Mouse (Mus musculus) adrenal gland, postnatal 25 days (tissue): ENCODE results near the gene Adm2. TPM values are rescaled to one million over a fixed set of nuclear protein-coding genes. Genes with fewer than 3 reads are reported as not detected.

Experiments
- DNase-seq: peaks from one replicate; pipeline ENCODE4 v3.0.0; 2021; ENCODE audit warnings: mixed read lengths
- microRNA-seq, 2 experiments: library from miRNA; unstranded; fragments of <30 nt; microRNA quantifications; one replicate each; pipeline ENCODE4 v1.2.0; 2021
- total RNA-seq: library from RNA; stranded (reverse); gene quantifications from 2 replicates; pipeline ENCODE4 v1.2.3, GENCODE M21; 2021

The Adm2 gene
- total RNA-seq, 1 experiment from 2014 or later: not detected

DNA sequence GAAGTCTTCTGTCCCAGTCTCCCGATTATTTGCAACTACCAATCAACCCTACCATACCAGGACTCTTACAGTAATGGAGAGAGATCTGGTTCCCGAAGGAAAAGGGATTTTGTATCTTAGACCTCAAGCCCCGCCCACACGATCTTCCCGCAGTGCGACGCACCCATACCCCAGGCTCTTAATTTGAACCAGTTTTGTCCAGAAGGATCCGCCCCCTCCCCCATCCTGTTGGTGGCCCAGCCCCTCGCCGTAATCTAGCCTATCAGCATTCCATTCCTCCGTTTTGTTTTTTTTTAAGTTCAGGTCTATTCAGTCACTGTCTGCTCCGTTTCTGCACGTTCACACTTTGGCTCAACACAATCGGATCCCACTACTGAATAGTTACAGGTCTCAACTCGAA is 33.9 kb downstream of the Adm2 start:
- DNase-seq: peak; percentile 73

DNA sequence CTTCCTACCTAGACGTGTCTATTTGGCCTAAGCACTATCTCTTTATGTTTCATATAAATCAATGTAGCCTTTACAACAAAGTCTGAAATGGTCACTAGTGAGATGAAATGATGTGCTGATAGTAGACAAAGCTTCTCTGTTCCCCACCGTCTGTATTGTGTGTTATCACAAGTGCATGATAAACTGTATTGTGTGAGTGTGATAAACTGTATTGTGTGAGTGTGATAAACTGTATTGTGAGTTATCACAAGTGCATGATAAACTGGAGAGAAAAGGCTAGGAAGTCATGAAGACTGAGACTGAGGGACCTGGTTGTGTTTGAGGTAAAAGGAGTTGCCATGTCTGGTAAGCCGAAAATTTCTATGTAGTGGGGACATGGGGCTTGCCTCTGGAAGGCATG is 36.3 kb downstream of the Adm2 start:
- DNase-seq: no peak

DNA sequence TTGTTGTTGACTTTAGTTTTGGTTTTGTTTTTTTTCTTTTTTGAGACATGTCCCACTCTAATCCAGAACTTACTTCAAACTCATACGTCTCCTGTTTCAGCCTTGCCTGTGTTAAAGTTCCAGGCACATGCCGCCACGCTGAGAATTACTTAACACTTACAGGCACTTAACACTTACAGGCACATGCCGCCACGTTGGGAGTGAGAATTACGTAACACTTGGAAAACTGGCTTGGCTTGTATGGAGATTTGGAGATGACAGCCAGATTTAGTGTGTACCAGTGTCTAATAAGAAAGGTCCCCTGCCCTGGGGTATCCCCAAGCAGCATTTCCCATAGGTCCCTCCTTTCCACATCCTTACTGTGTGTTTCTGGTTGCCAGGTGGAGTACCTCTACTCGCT is 40.5 kb downstream of the Adm2 start:
- no peak for DNase-seq

DNA sequence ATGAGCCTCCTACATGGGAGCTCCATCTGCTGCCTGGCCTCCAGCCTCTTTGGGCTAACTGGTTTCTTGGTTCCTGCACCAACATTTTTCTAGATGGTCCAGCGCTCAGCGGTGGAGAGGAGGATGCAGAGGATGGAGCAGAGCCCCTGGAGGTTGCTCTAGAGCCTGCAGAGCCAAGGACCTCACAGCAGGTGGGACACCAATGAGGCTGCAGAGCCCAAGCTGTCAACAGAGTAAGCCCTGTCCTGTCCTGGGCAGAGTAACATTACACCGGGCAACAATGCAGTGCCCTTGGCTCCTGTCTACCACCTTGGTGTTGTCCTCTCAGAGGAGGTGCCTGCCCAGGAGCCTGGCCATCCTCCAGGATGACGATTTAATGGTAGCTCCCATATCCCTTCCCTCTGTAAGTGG is 42.6 kb downstream of the Adm2 start:
- DNase-seq: no peak

DNA sequence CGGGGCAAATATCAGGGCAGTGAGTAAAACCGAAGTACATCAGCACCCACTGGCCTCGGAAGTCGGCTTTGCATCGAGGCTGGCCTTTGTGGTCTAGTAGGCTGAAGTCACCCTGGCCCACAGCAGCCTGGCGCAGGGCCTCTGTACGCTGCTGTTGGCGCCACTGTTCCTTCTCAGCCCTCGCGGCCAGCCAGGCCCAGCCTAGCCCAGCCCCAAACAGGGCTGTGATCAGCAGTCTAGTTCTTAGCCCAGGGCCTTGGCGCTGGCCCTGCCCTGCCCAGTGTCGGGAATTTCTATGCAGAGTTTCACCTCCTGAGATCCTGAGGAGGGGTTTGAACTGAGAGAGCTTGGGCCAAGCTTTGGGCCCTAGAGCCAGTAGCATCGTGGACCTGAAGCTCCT is 49.5 kb downstream of the Adm2 start:
- no peak for DNase-seq

DNA sequence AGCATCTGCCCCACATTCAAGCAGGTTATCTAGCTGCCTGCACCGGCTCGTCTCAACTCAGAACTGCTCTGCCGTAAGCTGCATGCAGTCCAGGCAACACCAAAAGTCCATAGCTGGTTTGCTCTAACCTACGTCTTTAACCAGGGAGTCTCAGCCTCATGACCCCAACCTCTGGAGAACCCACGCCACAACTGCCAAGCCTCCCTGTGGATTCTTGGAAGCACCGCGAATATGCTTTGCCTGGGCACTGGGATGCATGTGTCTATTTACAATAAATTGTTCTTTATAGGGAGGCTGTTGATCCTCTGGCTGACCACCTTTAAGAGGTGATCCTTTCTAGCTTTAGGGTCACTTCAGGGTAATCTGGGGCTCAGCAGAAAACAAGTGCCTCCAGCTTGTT is 50.0 kb downstream of the Adm2 start:
- DNase-seq: no peak

DNA sequence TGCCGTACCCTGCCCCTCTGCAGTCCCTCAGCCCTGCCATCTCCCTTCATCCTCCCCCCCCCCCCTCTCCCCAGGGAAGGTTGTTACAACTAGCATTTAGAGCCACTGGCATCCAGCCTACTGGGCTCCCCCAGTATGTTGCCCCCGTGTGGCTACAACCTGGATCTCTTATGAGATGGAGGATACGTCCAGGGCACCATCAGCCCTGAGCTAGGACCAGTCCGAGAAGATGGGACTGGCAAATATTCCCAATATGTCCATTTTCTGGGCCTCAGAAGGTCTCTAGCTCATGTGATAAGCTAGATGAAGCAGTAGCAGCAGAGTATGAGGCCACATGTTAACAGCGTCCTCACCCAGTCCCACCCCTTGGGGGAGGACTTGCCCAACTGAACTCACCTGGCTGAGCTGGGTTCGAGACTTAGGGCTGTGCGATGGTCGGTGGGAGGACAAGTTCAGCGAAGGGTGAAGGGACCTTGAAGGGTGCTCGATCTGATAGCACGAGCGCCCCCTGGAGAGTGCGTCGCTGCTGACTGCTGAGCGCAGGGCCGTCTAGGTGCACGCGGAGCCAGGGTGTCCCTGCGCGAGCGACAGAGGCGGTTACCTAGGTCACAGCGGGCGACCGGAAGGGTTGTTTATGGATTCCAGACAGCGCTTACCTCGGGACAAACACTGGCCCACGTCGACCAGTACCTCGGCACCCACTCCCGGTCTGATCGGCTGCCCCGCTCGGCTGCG is 50.7 kb downstream of the Adm2 start:
- DNase-seq: peak; percentile 87

DNA sequence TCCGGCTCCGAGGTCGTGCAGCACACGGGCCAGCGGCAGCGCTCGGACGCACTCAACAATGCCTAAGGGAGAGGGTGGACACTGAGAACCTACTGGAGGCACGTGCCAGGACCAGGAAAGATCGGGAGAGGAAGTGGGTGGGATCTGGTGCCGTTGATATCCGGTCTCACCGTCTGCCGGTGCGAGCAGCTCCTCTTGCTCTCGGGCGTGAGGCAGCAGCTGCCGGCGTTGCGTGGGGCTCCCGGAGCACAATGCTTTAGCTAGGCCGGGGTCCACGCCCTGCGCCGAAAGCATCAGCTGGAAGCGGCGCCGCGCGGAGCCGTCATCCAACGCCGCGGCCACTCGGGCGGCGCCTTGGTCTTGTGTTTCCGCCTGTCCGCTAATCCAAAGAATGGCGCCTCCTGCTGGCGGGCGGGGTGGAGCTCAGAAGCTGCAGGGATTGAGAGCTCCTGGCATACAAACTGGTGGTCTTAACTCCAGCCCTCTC is 51.3 kb downstream of the Adm2 start, which contains the start of gene Sco2:
TSS of gene Sco2 (minus strand) at position 85 of the 487 bp plus-strand sequence.
- DNase-seq: peak; percentile 95

Small RNAs within 50 kb of the gene (microRNA-seq; reads per million reads assigned to microRNA genes)
- 0.36 to 1.0 reads per million in 2 experiments for gene Mir6959

Other genes with a start within 250 kb of the Adm2 start
- gene Trabd, start 247.6 kb upstream of the Adm2 start, total RNA-seq: 39.0 and 43.6 TPM in 2 replicates
- 41.8 and 50.2 TPM in 2 replicates for gene Selenoo, start 233.6 kb upstream of the Adm2 start, total RNA-seq
- gene Tubgcp6, start 199.6 kb upstream of the Adm2 start, total RNA-seq: 18.1 and 25.9 TPM in 2 replicates
- gene Hdac10, start 194.0 kb upstream of the Adm2 start, total RNA-seq: 14.5 and 19.6 TPM in 2 replicates
- 8.1 and 11.3 TPM in 2 replicates for gene Mapk12, start 182.0 kb upstream of the Adm2 start, total RNA-seq
- 4.1 and 6.1 TPM in 2 replicates for gene Mapk11, start 173.1 kb upstream of the Adm2 start, total RNA-seq
- gene Plxnb2, start 141.9 kb upstream of the Adm2 start, total RNA-seq: 121 and 144 TPM in 2 replicates
- gene Dennd6b, start 126.2 kb upstream of the Adm2 start, total RNA-seq: 5.7 and 9.1 TPM in 2 replicates
- 43.3 and 45.8 TPM in 2 replicates for gene Ppp6r2, start 111.2 kb upstream of the Adm2 start, total RNA-seq
- gene Sbf1, start 7.4 kb upstream of the Adm2 start, total RNA-seq: 101 and 107 TPM in 2 replicates
- not detected in 2 replicates for gene Miox, start 11.7 kb downstream of the Adm2 start, total RNA-seq
- 40.6 and 41.6 TPM in 2 replicates for gene Lmf2, start 32.9 kb downstream of the Adm2 start, total RNA-seq
- 67.8 and 88.4 TPM in 2 replicates for gene Ncaph2, start 33.0 kb downstream of the Adm2 start, total RNA-seq
- 26.0 and 35.6 TPM in 2 replicates for gene Sco2, start 51.1 kb downstream of the Adm2 start, total RNA-seq
- 0.67 and 0.76 TPM in 2 replicates for gene Tymp, start 54.3 kb downstream of the Adm2 start, total RNA-seq
- gene Odf3b, start 56.6 kb downstream of the Adm2 start, total RNA-seq: 0.91 TPM in 1 of 2 replicates, not detected in the other
- gene Klhdc7b, start 62.2 kb downstream of the Adm2 start, total RNA-seq: not detected in 2 replicates
- gene Syce3, start 87.8 kb downstream of the Adm2 start, total RNA-seq: not detected in 2 replicates
- 101 and 132 TPM in 2 replicates for gene Cpt1b, start 103.1 kb downstream of the Adm2 start, total RNA-seq
- 1.5 and 2.0 TPM in 2 replicates for gene C730034F03Rik, start 106.9 kb downstream of the Adm2 start, total RNA-seq
- gene Gm44502, start 107.0 kb downstream of the Adm2 start, total RNA-seq: 10.4 TPM in 1 of 2 replicates, not detected in the other
- 72.8 and 73.9 TPM in 2 replicates for gene Chkb, start 107.2 kb downstream of the Adm2 start, total RNA-seq
- gene Mapk8ip2, start 131.2 kb downstream of the Adm2 start, total RNA-seq: 6.2 and 10.1 TPM in 2 replicates
- 21.8 and 22.2 TPM in 2 replicates for gene Arsa, start 154.7 kb downstream of the Adm2 start, total RNA-seq
- 34.3 and 52.2 TPM in 2 replicates for gene Shank3, start 176.9 kb downstream of the Adm2 start, total RNA-seq
- 0.46 TPM in 1 of 2 replicates, not detected in the other for gene Acr, start 245.6 kb downstream of the Adm2 start, total RNA-seq